Mouse (Mus musculus) lung, postnatal 0 days (tissue): ENCODE results near the gene Ifngr1.

Source experiments
- CTCF ChIP-seq: IDR thresholded peaks from 2 replicates; pipeline ENCODE4 v1.5.1; 2016; ENCODE audit warnings: antibody characterized with exemption, mild to moderate bottlenecking
- EP300 ChIP-seq: IDR thresholded peaks from 2 replicates; pipeline ENCODE4 v1.6.1; 2016; ENCODE audit warnings: antibody characterized with exemption, mild to moderate bottlenecking, control low read depth

DNA sequence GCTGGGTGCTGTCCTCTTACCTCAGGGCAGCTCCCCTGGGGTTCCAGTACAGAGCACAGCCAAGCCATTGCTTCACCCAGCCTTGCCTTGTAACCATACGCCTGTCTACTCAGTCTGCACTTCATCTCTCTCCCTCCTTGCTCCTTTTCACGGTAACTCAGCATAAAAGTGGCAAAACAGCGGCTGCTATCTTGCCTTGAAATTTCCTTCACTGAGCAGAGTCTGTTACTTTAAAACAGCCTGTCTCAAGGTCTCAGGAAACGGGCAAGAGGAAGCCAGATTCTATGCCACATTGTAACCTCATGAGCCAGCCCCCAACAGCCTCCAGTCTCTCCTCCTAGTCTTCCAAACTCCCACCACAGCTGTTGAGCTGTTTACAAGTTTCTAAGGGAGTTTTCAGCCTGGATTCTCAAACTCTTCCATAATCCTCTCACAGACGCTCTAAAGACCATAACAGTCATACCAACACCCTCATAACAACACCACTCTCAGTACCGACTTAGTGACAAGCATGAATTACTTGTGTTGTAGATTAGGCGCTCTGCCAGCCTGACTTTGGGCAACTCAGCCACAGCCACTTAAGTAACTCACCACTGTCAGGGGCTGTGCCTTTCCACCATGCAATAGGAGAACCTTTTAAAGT lies 21.5 kb downstream of the Ifngr1 start:
- TF ChIP-seq EP300 (peak; percentile 71; the same call in 1 of the 2 replicates), CTCF (no peak)
